Comparison of ENCODE assay signal across 8 mouse cellular contexts in the genomic region with DNA sequence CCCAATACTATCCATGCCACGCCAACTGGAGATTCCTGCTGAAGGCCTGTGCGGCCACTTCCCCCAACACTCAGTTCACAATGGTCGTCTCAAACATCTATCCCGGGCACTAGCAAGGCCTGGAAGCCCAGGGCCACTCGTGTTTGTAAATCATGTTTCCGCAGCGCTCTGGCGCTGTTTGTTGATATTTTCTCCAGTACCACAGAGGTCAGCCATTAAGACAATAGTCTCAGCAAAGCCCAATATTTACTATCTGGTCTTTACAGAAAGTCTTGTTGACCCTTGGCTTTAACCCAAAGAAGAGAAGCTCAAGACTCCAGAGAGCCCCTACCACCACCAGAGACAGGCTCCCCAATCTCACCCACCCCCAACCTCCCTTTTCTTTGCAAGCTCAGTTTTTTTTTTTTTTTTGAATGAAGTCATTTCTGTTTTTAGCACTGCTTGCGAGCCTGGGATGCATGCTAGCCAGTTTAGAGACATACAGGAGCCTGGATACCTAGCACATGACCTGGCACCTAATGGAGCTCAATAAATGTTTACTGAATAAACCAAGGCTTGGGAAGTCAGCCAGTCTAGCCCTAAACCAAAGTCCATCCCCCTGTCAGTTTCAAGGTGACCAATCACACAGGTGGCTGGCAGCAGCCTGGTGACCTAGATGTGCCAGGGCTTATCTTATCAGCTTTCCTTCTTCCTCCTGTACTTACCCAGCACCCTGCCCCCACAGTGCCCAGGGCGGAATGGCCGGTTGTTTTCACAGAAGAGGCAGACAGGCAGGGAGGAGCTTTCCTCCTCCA. TPM values are rescaled to one million over a fixed set of nuclear protein-coding genes. Genes with fewer than 3 reads are reported as not detected.
DNase-seq lines count a peak whose midpoint lies in the region; ATAC-seq and TF ChIP-seq lines count a peak whose summit lies in the region.

No protein-coding gene starts in this region.

- no peak for TF ChIP-seq POLR2A in cortical plate, adult 2 months (IDR thresholded peaks at IDR 0.05; ENCODE audit: extremely low read depth, insufficient read depth, low read length)

- peak overlapping the region; percentile 45 for H3K4me2 ChIP-seq in intestine, postnatal 0 days (replicated peaks; ENCODE audit: low read depth)
- no peak overlapping the region for H3K4me2 ChIP-seq in forebrain, embryonic 11.5 days (ENCODE audit: low read depth, low read length, severe bottlenecking)

- no peak overlapping the region for H3K4me3 ChIP-seq in cortical plate, adult 2 months (ENCODE audit: insufficient read depth, low read length)
- no peak overlapping the region for H3K4me3 ChIP-seq in intestine, postnatal 0 days (ENCODE audit: low read depth, low read length)
- no peak overlapping the region for H3K4me3 ChIP-seq in forebrain, embryonic 11.5 days (ENCODE audit: low read depth, low read length)

- H3K4me1 ChIP-seq in cortical plate, adult 2 months (ENCODE audit: control insufficient read depth, insufficient read depth, low read length): peaks cover 23% of the 10 kb centered on the region
- H3K4me1 ChIP-seq in intestine, postnatal 0 days (replicated peaks; ENCODE audit: control insufficient read depth, insufficient read depth, low read length): peaks cover 58% of the 10 kb centered on the region
- no peaks in the 10 kb centered on the region for H3K4me1 ChIP-seq in forebrain, embryonic 11.5 days (replicated peaks; ENCODE audit: control insufficient read depth, insufficient read depth, low read length)

- 0 out of 2 replicates have a peak overlapping the region, but pooled peaks have one; percentile 17 for H3K9ac ChIP-seq in intestine, postnatal 0 days (ENCODE audit: low read depth, low read length)
- H3K9ac ChIP-seq in forebrain, embryonic 11.5 days (ENCODE audit: low read length): no peak overlapping the region

- no peak for TF ChIP-seq CTCF in cortical plate, adult 2 months (IDR thresholded peaks at IDR 0.05; ENCODE audit: extremely low read depth, insufficient read depth, low read length)
- 0 out of 2 replicates have a peak, but pooled peaks have one; percentile 11 for TF ChIP-seq CTCF in intestine, postnatal 0 days (IDR thresholded peaks at IDR 0.05; ENCODE audit: low read depth)

- WGBS in intestine, postnatal 0 days: 30% methylated on average over 11 of the region's 11 CpGs
- 85% methylated on average over 11 of the region's 11 CpGs for WGBS in forebrain, embryonic 11.5 days

- 0 out of 2 replicates have a peak, but pooled peaks have one; percentile 8 for ATAC-seq in frontal cortex, adult (ENCODE audit: low TSS enrichment)
- peak; percentile 97 for ATAC-seq in intestine, postnatal 0 days
- ATAC-seq in forebrain, embryonic 11.5 days (replicated peaks; ENCODE audit: low FRiP score): no peak
- no peak for ATAC-seq in granulocyte monocyte progenitor cell, adult 5-6 weeks (replicated peaks; ENCODE audit: poor library complexity, severe bottlenecking)

- H3K27ac ChIP-seq in cortical plate, adult 2 months (ENCODE audit: insufficient read depth, low read length): peak overlapping the region; percentile 84
- peak overlapping the region; percentile 80 for H3K27ac ChIP-seq in intestine, postnatal 0 days (ENCODE audit: low read depth, low read length)
- H3K27ac ChIP-seq in forebrain, embryonic 11.5 days (ENCODE audit: low read depth, low read length): no peak overlapping the region

- no peaks in the 10 kb centered on the region for H3K9me3 ChIP-seq in intestine, postnatal 0 days (ENCODE audit: control insufficient read depth)
- H3K9me3 ChIP-seq in forebrain, embryonic 11.5 days (ENCODE audit: control insufficient read depth, low read length): no peaks in the 10 kb centered on the region

- no peaks in the 10 kb centered on the region for H3K27me3 ChIP-seq in intestine, postnatal 0 days (replicated peaks; ENCODE audit: control insufficient read depth, insufficient read depth, low read length)
- no peaks in the 10 kb centered on the region for H3K27me3 ChIP-seq in forebrain, embryonic 11.5 days (ENCODE audit: control insufficient read depth, insufficient read depth, low read length)

- DNase-seq in frontal cortex, postnatal 14 days (ENCODE audit: low spot score in 2 of 2): no peak
- peak; percentile 90 to 93 for DNase-seq in lung, adult 18-20 months
- peak; percentile 78 for DNase-seq in testis, postnatal 14 days (ENCODE audit: low spot score)
- no peak for DNase-seq in forebrain, embryonic 11.5 days (ENCODE audit: low spot score)

- no peaks in the 10 kb centered on the region for H3K36me3 ChIP-seq in intestine, postnatal 0 days (ENCODE audit: control insufficient read depth, insufficient read depth)
- no peaks in the 10 kb centered on the region for H3K36me3 ChIP-seq in forebrain, embryonic 11.5 days (ENCODE audit: control insufficient read depth, insufficient read depth, low read length)

RNA-seq across cellular contexts. Expression of gene Ypel2, which starts 31.8 kb away (rescaled TPM):
- 27.6 and 32.6 TPM in 2 replicates for polyA plus RNA-seq in cortical plate, adult 2 months (2012; rRNA removed)
- polyA plus RNA-seq in intestine, postnatal 0 days (2015; fragmentation: Nextera tagmentation; extraction: Ambion mirVana): 4.6 and 5.9 TPM in 2 replicates
- polyA plus RNA-seq in forebrain, embryonic 11.5 days (2014; fragmentation: Nextera tagmentation; extraction: Ambion mirVana): 5.4 and 6.0 TPM in 2 replicates
- 11.6 and 18.4 TPM in 2 replicates for total RNA-seq in granulocyte monocyte progenitor cell, adult 5-6 weeks (2014; fragmentation: Nextera tagmentation)
- total RNA-seq in granulocyte monocyte progenitor cell, adult 5-6 weeks (2017): 6.7 and 6.9 TPM in 2 replicates

Comparison
In these comparisons a context has a peak if more than half of its experiments do, and no peak if none do; other contexts are left out.
1. ATAC-seq: peak in frontal cortex, adult (single experiment) and intestine, postnatal 0 days (single experiment); none in forebrain, embryonic 11.5 days (single experiment) and granulocyte monocyte progenitor cell, adult 5-6 weeks (single experiment).
2. DNase-seq: peak in lung, adult 18-20 months (2 of 2) and testis, postnatal 14 days (single experiment); none in frontal cortex, postnatal 14 days (0 of 2) and forebrain, embryonic 11.5 days (single experiment).